Mouse (Mus musculus) bone marrow macrophage, adult 2 months (primary cell): ENCODE measurements around the gene Tjap1. TPM values are rescaled to one million over a fixed set of nuclear protein-coding genes. Genes with fewer than 3 reads are reported as not detected.
A peak's percentile ranks its signal among the peaks of the same experiment; 100 is the strongest.

Experiments
- H3K27ac ChIP-seq: 2 replicates; pipeline ENCODE4 v1.5.1; 2012; ENCODE audit warnings: low read depth, low read length; ENCODE audit not compliant: insufficient read depth
- H3K4me1 ChIP-seq: 2 replicates; pipeline ENCODE4 v1.6.1; 2012; ENCODE audit warnings: low read length; ENCODE audit not compliant: control insufficient read depth, insufficient read depth
- H3K4me3 ChIP-seq: 2 replicates; pipeline ENCODE4 v1.5.1; 2012; ENCODE audit warnings: mild to moderate bottlenecking, low read length, moderate library complexity; ENCODE audit not compliant: insufficient read depth
- CTCF ChIP-seq: IDR thresholded peaks from 2 replicates; pipeline ENCODE4 v1.5.1; 2012; ENCODE audit warnings: low read depth, mild to moderate bottlenecking, low read length, moderate library complexity
- POLR2A ChIP-seq: IDR thresholded peaks from 2 replicates; pipeline ENCODE4 v1.6.1; 2012; ENCODE audit warnings: mild to moderate bottlenecking, low read depth, low read length, borderline replicate concordance
- polyA plus RNA-seq: library from polyadenylated mRNA; stranded (reverse); fragments of >200 nt; gene quantifications from 2 replicates; pipeline ENCODE4 v1.2.4, GENCODE M21; 2012; ENCODE audit not compliant: missing spikeins, insufficient read depth, insufficient read length

The Tjap1 gene
- polyA plus RNA-seq, 1 experiment, result 18.1 TPM

- TF ChIP-seq CTCF, result no peak
- TF ChIP-seq POLR2A, result no peak
- H3K4me3 ChIP-seq, result peak overlapping the region; percentile 60
- H3K4me1 ChIP-seq, result peaks cover 5% of the 10 kb centered on the region; the same call in 1 of the 2 replicates
- H3K27ac ChIP-seq, result no peak overlapping the region
Observed at GRCm38 (mm10) chr17:46254106-46254505, 28.7 kb downstream of the Tjap1 start.

- H3K27ac ChIP-seq, result no peak within 1 kb of the TSS
- H3K4me1 ChIP-seq, result peaks cover 6% of the 10 kb centered on the region; the same call in 1 of the 2 replicates
- H3K4me3 ChIP-seq, result peak within 1 kb of the TSS; percentile 60
- TF ChIP-seq POLR2A, result no peak
- no peak for TF ChIP-seq CTCF
Observed at GRCm38 (mm10) chr17:46253452-46254084, 29.3 kb downstream of the Tjap1 start, which contains the start of gene Lrrc73. Gene Lrrc73 (plus strand): TSS chr17:46253531.

DNA sequence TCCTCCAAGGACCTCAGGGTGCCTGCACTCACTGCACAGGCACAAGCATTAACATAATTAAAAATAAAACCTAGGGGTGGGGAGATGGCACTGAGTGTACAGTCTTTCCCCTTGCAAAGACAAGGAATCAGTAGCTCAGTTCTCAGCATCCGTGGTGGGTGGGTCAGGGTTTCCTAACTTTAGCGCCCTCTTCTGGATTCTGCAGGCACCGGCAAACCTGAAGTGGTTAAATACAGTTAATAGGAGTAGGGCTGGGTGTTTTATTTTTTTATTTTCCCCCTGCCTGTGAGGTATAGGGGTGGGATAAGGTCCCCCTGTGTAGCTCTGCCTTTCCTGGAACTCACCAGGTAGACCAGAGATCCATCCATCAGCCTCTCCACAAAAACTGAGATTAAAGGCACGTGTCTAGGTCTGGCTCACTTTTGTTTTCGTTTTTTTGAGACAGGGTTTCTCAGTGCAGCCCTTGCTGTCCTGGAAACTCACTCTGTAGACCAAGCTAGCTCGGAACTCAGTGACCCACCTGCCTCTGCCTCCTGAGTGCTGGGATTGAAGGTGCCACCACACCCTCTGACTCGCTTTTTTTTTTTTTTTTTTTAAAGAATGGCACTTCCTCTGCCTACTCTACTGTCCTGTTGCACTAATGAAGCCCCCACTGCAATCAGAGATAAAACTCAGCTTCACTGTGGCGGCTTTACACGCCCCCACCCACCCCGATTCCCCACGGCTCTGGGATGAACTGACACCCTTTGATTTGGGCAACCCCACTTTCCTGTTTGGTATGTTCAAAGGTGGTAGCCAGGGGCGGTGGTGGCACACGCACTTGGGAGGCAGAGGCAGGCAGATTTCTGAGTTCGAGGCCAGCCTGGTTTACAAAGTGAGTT lies 30.0 kb downstream of the Tjap1 start:
- Histone ChIP-seq H3K27ac (no peak overlapping the region), H3K4me1 (peaks cover 6% of the 10 kb centered on the region; the same call in 1 of the 2 replicates), H3K4me3 (peak overlapping the region; percentile 60)
- no peak for TF ChIP-seq POLR2A
- TF ChIP-seq CTCF, result peak; percentile 48

DNA sequence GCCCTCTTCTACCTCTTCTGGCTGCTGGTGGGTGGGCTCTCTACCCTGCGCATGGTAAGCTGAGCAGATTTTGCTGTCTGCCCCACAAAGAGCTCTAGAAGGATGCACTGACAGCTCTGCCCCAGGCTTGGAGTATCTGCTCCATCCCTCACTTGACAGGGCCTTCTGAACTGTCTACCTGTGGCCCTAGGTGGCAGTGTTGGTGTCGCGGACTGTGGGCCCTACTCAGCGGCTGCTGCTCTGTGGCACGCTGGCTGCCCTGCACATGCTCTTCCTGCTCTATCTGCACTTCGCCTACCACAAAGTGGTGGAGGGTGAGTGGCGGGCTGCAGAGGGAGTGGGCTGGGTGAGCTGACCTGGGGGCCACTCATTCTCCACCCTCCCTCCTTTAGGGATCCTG lies 31.7 kb downstream of the Tjap1 start:
- TF ChIP-seq POLR2A (no peak), CTCF (no peak)
- Histone ChIP-seq H3K4me3 (no peak overlapping the region), H3K4me1 (peaks cover 11% of the 10 kb centered on the region), H3K27ac (no peak overlapping the region)

GRCm38 (mm10) chr17:46248189-46248522 lies 34.7 kb downstream of the Tjap1 start:
- H3K4me1 ChIP-seq, result peaks cover 9% of the 10 kb centered on the region
- peak overlapping the region; percentile 40 for H3K27ac ChIP-seq
- peak overlapping the region; percentile 73 for H3K4me3 ChIP-seq
- TF ChIP-seq CTCF, result no peak
- TF ChIP-seq POLR2A, result no peak

DNA sequence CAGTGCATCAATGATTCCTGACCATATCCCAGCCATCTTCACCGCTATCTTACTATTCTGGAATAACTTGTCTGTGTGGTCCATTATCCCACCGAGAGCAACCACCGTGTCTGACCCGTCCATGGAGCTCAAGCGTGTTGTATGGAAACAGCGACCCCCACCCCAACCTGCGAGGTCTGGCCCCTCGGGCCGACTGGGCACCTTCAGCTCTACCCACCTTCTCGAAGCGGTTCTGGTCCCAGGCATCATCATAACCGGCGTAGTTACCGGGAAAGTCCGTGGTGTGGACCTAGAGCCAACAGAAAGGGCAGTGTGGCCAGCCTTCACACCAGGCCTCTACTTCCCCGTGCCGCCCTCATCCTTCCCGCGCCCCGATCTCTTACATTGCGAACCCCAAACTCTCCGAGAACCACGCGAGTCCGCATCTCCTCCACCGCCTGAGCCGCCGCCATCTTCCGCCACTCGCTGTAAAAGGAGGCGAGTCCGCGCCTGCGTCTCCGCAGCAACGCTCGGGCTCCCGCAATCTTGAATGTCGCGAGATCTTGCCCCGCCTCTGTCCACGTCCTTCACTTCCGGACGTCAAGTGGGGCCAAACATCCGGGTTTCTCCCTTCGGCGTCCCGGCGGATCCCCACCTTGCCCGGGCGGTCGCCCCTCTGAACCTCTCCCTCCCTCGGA lies 35.2 kb downstream of the Tjap1 start, which contains the start of the genes Polr1c and Yipf3:
TSS of gene Polr1c (minus strand) at position 543 of the 677 bp plus-strand sequence.
TSS of gene Yipf3 (plus strand) at position 569 of the 677 bp plus-strand sequence.
- TF ChIP-seq CTCF, result no peak
- no peak; the same call in 1 of the 2 replicates for TF ChIP-seq POLR2A
- peak within 1 kb of the TSS; percentile 40 for H3K27ac ChIP-seq
- peaks cover 9% of the 10 kb centered on the region for H3K4me1 ChIP-seq
- H3K4me3 ChIP-seq, result peak within 1 kb of the TSS; percentile 73

GRCm38 (mm10) chr17:46244579-46244978 lies 38.2 kb downstream of the Tjap1 start:
- Histone ChIP-seq H3K4me3 (no peak overlapping the region), H3K27ac (no peak overlapping the region), H3K4me1 (peaks cover 9% of the 10 kb centered on the region)
- TF ChIP-seq POLR2A (no peak), CTCF (no peak)

- no peak for TF ChIP-seq POLR2A
- no peak for TF ChIP-seq CTCF
- H3K4me1 ChIP-seq, result peaks cover 6% of the 10 kb centered on the region
- H3K27ac ChIP-seq, result no peak overlapping the region
- H3K4me3 ChIP-seq, result no peak overlapping the region
Observed at GRCm38 (mm10) chr17:46243624-46244023, 39.2 kb downstream of the Tjap1 start.

DNA sequence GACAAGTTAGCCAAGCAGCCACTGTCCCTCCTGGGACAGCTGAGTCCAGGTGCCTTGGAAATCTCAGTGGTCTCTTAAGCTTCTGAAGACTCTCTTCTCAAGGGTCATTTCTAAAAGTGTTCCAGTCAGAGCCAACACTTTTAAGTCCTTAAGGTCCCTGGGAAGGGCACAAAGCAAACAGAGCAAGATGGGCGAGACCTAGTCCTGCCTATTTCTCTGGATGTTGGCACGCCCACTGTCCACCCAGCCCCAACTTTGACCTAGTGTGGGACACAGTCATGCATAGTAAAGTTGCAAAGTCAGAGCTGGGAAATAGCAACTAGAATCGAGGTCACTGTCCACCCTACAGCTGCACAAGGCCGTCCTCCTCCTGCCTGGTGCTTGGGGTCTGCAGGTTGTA lies 39.8 kb downstream of the Tjap1 start:
- H3K4me1 ChIP-seq, result peaks cover 6% of the 10 kb centered on the region
- no peak overlapping the region for H3K4me3 ChIP-seq
- no peak overlapping the region for H3K27ac ChIP-seq
- TF ChIP-seq CTCF (no peak), POLR2A (no peak)

DNA sequence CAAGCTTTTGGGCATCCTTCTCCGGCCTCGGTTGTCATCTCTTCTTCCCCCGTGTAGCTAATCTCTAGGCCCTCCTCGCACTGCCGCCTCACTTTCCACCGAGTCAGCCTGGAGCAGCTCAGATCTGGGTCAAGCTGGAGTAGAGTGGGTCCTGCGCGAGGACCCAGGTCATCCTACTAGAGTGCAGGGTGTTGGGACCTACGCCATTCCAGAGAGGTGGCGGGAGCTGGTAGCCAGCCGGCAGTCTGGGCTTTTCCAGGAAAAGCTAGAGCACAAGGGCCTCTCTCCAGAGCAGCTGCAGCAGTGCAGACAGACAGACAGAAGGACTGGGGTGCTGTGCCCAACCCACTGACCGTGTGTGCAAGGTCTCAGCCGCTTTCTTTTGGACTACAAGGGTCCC lies 40.6 kb downstream of the Tjap1 start:
- H3K4me1 ChIP-seq, result peaks cover 6% of the 10 kb centered on the region
- no peak overlapping the region for H3K4me3 ChIP-seq
- H3K27ac ChIP-seq, result no peak overlapping the region
- no peak for TF ChIP-seq CTCF
- TF ChIP-seq POLR2A, result no peak
